In the genomic region with DNA sequence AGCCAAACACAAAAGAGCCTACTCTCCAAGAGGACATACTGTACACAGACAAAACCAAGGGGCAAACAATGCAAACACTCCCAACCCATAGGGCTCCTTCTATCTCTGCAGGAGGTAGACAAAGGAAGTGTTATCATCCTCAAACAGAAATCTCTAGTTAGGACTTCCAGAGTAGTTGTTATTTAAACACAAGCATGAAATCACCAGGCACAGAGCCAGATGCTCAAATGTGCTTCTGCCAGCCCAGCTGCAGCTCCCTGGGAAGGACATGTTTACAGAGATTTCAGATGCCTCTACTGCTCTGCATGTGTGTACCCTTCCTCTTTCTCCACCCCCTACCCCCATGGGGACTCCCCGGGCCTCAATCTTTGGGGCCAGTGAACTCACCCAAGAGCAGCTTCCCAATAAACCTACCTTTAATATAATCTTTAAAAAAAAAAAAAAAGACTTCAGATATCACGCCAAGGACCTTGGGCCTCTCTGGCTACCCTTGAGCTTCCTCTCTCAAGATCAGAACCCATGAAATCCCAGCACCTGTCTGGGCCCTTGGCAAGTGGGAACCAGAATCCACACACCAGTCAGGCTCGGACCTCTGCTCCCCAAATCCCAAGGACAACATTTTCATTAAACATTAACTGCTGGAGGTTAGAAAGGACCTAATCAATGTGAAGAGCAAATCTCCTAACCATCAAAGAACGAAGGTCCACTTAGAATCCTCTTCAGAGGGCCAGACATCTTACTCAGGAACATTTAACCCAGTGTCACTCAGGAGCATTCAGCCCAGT, we compare ENCODE assay signal across 9 mouse cellular contexts. TPM values are rescaled to one million over a fixed set of nuclear protein-coding genes. Genes with fewer than 3 reads are reported as not detected.
A peak's percentile ranks its signal among the peaks of the same experiment; 100 is the strongest.
DNase-seq lines count a peak whose midpoint lies in the region; ATAC-seq lines count a peak whose summit lies in the region.
"Had no signal": no experiment of that assay in that cellular context is flagged by ENCODE, and none has a peak within 500 bp of the region (broad histone marks: within the 10 kb centered on the region; RNA-seq: fewer than 3 reads in every experiment).

No protein-coding gene starts in this region.

- no peaks in the 10 kb centered on the region for H3K9me3 ChIP-seq in midbrain, embryonic 10.5 days (replicated peaks)
- H3K9me3 ChIP-seq in midbrain, embryonic 13.5 days: no peaks in the 10 kb centered on the region
- H3K9me3 ChIP-seq in intestine, embryonic 15.5 days: no peaks in the 10 kb centered on the region
- H3K9me3 ChIP-seq: neural tube, embryonic 13.5 days had no signal

- no peak overlapping the region for H3K27ac ChIP-seq in midbrain, embryonic 10.5 days (replicated peaks)
- H3K27ac ChIP-seq in midbrain, embryonic 13.5 days: no peak overlapping the region
- H3K27ac ChIP-seq in intestine, embryonic 15.5 days: 0 out of 2 replicates have a peak overlapping the region, but pooled peaks have one; percentile 22
- H3K27ac ChIP-seq: neural tube, embryonic 13.5 days had no signal

- H3K4me1 ChIP-seq in midbrain, embryonic 10.5 days: peaks cover 36% of the 10 kb centered on the region
- H3K4me1 ChIP-seq in midbrain, embryonic 13.5 days (replicated peaks): peaks cover 28% of the 10 kb centered on the region
- H3K4me1 ChIP-seq in intestine, embryonic 15.5 days (replicated peaks): peaks cover 19% of the 10 kb centered on the region

- no peaks in the 10 kb centered on the region for H3K27me3 ChIP-seq in midbrain, embryonic 10.5 days (ENCODE audit: low read depth, poor library complexity, severe bottlenecking)
- H3K27me3 ChIP-seq in midbrain, embryonic 13.5 days: no peaks in the 10 kb centered on the region
- H3K27me3 ChIP-seq in intestine, embryonic 15.5 days (replicated peaks): no peaks in the 10 kb centered on the region
- H3K27me3 ChIP-seq: neural tube, embryonic 13.5 days had no signal

- DNase-seq in midbrain, embryonic 10.5 days (ENCODE audit: low spot score): no peak
- DNase-seq in adrenal gland, postnatal 25 days: peak; percentile 69
- DNase-seq in liver: peak; percentile 19
- DNase-seq in right cerebral cortex, postnatal 14 days: peak; percentile 31
- no peak for DNase-seq in thymus, postnatal 25 days

- H3K9ac ChIP-seq in midbrain, embryonic 13.5 days (replicated peaks): no peak overlapping the region
- H3K9ac ChIP-seq in intestine, embryonic 15.5 days: 0 out of 2 replicates have a peak overlapping the region, but pooled peaks have one; percentile 10
- H3K9ac ChIP-seq: neural tube, embryonic 13.5 days had no signal

- peaks cover 25% of the 10 kb centered on the region for H3K36me3 ChIP-seq in midbrain, embryonic 10.5 days
- no peaks in the 10 kb centered on the region for H3K36me3 ChIP-seq in midbrain, embryonic 13.5 days
- no peaks in the 10 kb centered on the region for H3K36me3 ChIP-seq in intestine, embryonic 15.5 days
- H3K36me3 ChIP-seq: neural tube, embryonic 13.5 days had no signal

- no peak for ATAC-seq in midbrain, embryonic 13.5 days
- no peak for ATAC-seq in intestine, embryonic 15.5 days
- no peak for ATAC-seq in activated CD4-positive, CD25-positive, alpha-beta regulatory T cell, adult 4 months

- H3K4me3 ChIP-seq in midbrain, embryonic 10.5 days: peak overlapping the region; percentile 63; the same call in 1 of the 2 replicates
- H3K4me3 ChIP-seq in midbrain, embryonic 13.5 days (replicated peaks): no peak overlapping the region
- H3K4me3 ChIP-seq in intestine, embryonic 15.5 days (replicated peaks): peak overlapping the region; percentile 14
- H3K4me3 ChIP-seq: neural tube, embryonic 13.5 days had no signal

- H3K4me2 ChIP-seq in midbrain, embryonic 13.5 days (replicated peaks): no peak overlapping the region
- H3K4me2 ChIP-seq in intestine, embryonic 15.5 days (replicated peaks): peak overlapping the region; percentile 91
- H3K4me2 ChIP-seq: neural tube, embryonic 13.5 days had no signal

- WGBS in midbrain, embryonic 10.5 days: 85% methylated on average over 4 of the region's 4 CpGs
- WGBS in midbrain, embryonic 13.5 days: 81% methylated on average over 4 of the region's 4 CpGs
- WGBS in intestine, embryonic 15.5 days: 48% methylated on average over 4 of the region's 4 CpGs

RNA-seq across cellular contexts. Expression of gene Shmt1, which starts 3.0 kb away (rescaled TPM):
- polyA plus RNA-seq in midbrain, embryonic 10.5 days (2016; fragmentation: Nextera tagmentation; extraction: Ambion mirVana): 75.3 and 86.3 TPM in 2 replicates
- polyA plus RNA-seq in midbrain, embryonic 13.5 days (2015; fragmentation: Nextera tagmentation; extraction: Ambion mirVana): 15.5 and 16.2 TPM in 2 replicates
- 82.3 and 91.4 TPM in 2 replicates for total RNA-seq in adrenal gland, postnatal 25 days (2021)
- polyA plus RNA-seq in intestine, embryonic 15.5 days (2015; fragmentation: Nextera tagmentation; extraction: Ambion mirVana): 108 and 115 TPM in 2 replicates
- polyA plus RNA-seq in activated CD4-positive, CD25-positive, alpha-beta regulatory T cell, adult 4 months (2017; shearing (Covaris generic)): 10 to 100 TPM; 13.1 to 19.7 TPM

RNA-seq across cellular contexts. Expression of gene Dhrs7b, which starts 22.0 kb away (rescaled TPM):
- 29.3 and 34.0 TPM in 2 replicates for polyA plus RNA-seq in midbrain, embryonic 10.5 days (2016; fragmentation: Nextera tagmentation; extraction: Ambion mirVana)
- polyA plus RNA-seq in midbrain, embryonic 13.5 days (2015; fragmentation: Nextera tagmentation; extraction: Ambion mirVana): 28.2 and 28.4 TPM in 2 replicates
- 38.7 and 49.5 TPM in 2 replicates for total RNA-seq in adrenal gland, postnatal 25 days (2021)
- polyA plus RNA-seq in intestine, embryonic 15.5 days (2015; fragmentation: Nextera tagmentation; extraction: Ambion mirVana): 55.4 and 56.9 TPM in 2 replicates
- polyA plus RNA-seq in activated CD4-positive, CD25-positive, alpha-beta regulatory T cell, adult 4 months (2017; shearing (Covaris generic)): 10 to 100 TPM; 18.7 to 19.1 TPM

RNA-seq across cellular contexts. Expression of gene Smcr8, which starts 31.2 kb away (rescaled TPM):
- 7.8 and 8.8 TPM in 2 replicates for polyA plus RNA-seq in midbrain, embryonic 10.5 days (2016; fragmentation: Nextera tagmentation; extraction: Ambion mirVana)
- polyA plus RNA-seq in midbrain, embryonic 13.5 days (2015; fragmentation: Nextera tagmentation; extraction: Ambion mirVana): 7.0 and 7.5 TPM in 2 replicates
- total RNA-seq in adrenal gland, postnatal 25 days (2021): 27.0 and 27.5 TPM in 2 replicates
- polyA plus RNA-seq in intestine, embryonic 15.5 days (2015; fragmentation: Nextera tagmentation; extraction: Ambion mirVana): 6.5 and 6.6 TPM in 2 replicates
- polyA plus RNA-seq in activated CD4-positive, CD25-positive, alpha-beta regulatory T cell, adult 4 months (2017; shearing (Covaris generic)): 1 to 10 TPM; 4.5 to 6.2 TPM

RNA-seq across cellular contexts. Expression of gene Top3a, which starts 31.3 kb away (rescaled TPM):
- polyA plus RNA-seq in midbrain, embryonic 10.5 days (2016; fragmentation: Nextera tagmentation; extraction: Ambion mirVana): 23.2 and 23.9 TPM in 2 replicates
- 10.6 and 11.7 TPM in 2 replicates for polyA plus RNA-seq in midbrain, embryonic 13.5 days (2015; fragmentation: Nextera tagmentation; extraction: Ambion mirVana)
- total RNA-seq in adrenal gland, postnatal 25 days (2021): 13.2 and 13.7 TPM in 2 replicates
- 12.1 and 13.0 TPM in 2 replicates for polyA plus RNA-seq in intestine, embryonic 15.5 days (2015; fragmentation: Nextera tagmentation; extraction: Ambion mirVana)
- polyA plus RNA-seq in activated CD4-positive, CD25-positive, alpha-beta regulatory T cell, adult 4 months (2017; shearing (Covaris generic)): 10 to 100 TPM in 1 of 2 experiments, 1 to 10 TPM in 1; 9.8 to 10.6 TPM

Comparison
In these comparisons a context has a peak if more than half of its experiments do, and no peak if none do; other contexts are left out.
1. DNase-seq: peak in adrenal gland, postnatal 25 days (single experiment), liver (single experiment) and right cerebral cortex, postnatal 14 days (single experiment); none in midbrain, embryonic 10.5 days (single experiment) and thymus, postnatal 25 days (single experiment).